Mouse (Mus musculus) 416B (cell line): ENCODE measurements around the gene Vmn1r4.
A peak's percentile ranks its signal among the peaks of the same experiment; 100 is the strongest.

ENCODE experiments used
- DNase-seq: peaks from one replicate; pipeline ENCODE4 v3.0.0; 2011; ENCODE audit warnings: low read depth

The Vmn1r4 gene

GRCm38 (mm10) chr6:56917578-56918368 is 6.0 kb upstream of the Vmn1r4 start:
- DNase-seq: peak; percentile 83

GRCm38 (mm10) chr6:56919330-56920044 is 4.3 kb upstream of the Vmn1r4 start:
- DNase-seq: peak; percentile 88

GRCm38 (mm10) chr6:56920222-56921092 is 3.4 kb upstream of the Vmn1r4 start:
- peak; percentile 59 for DNase-seq

GRCm38 (mm10) chr6:56923331-56923725 is 487 bp upstream of the Vmn1r4 start:
- peak; percentile 75 for DNase-seq

- no peak for DNase-seq
These were observed 8.0 kb downstream of the Vmn1r4 start for GRCm38 (mm10) chr6:56931648-56932415.

- no peak for DNase-seq
These were observed 8.6 kb downstream of the Vmn1r4 start for GRCm38 (mm10) chr6:56932464-56932863.

- DNase-seq: peak; percentile 79
These were observed 10.6 kb downstream of the Vmn1r4 start for GRCm38 (mm10) chr6:56934366-56934765.

- DNase-seq: no peak
These were observed 32.6 kb downstream of the Vmn1r4 start for GRCm38 (mm10) chr6:56956436-56956835.

- no peak for DNase-seq
These were observed 46.2 kb downstream of the Vmn1r4 start, which contains the start of gene Vmn1r5 for GRCm38 (mm10) chr6:56969973-56970372. TSS of gene Vmn1r5 (plus strand) at chr6:56970273.

- DNase-seq: no peak
These were observed 73.1 kb downstream of the Vmn1r4 start, which contains the start of gene Vmn1r6 for GRCm38 (mm10) chr6:56996943-56997342. TSS of gene Vmn1r6 (plus strand) at chr6:56997243.
